Mouse (Mus musculus): ENCODE data around the gene Gdf9. TPM values are rescaled to one million over a fixed set of nuclear protein-coding genes. Genes with fewer than 3 reads are reported as not detected.

Gene Gdf9
- polyA plus RNA-seq, 1 experiment, result 4.3 TPM

- TF ChIP-seq CTCF (IDR thresholded peaks at IDR 0.05; ENCODE audit: borderline replicate concordance, extremely low read depth, insufficient read depth, insufficient read length), result no peak
- no peak for TF ChIP-seq POLR2A (IDR thresholded peaks at IDR 0.05; ENCODE audit: borderline replicate concordance, extremely low read depth, insufficient read depth, insufficient read length, poor library complexity, severe bottlenecking)
- DNase-seq (ENCODE audit: low read depth), result peak; percentile 51
Observed at GRCm38 (mm10) chr11:53463551-53464424, 33.0 kb downstream of the Gdf9 start.

GRCm38 (mm10) chr11:53466231-53466971 is 35.6 kb downstream of the Gdf9 start:
- TF ChIP-seq POLR2A (IDR thresholded peaks at IDR 0.05; ENCODE audit: borderline replicate concordance, extremely low read depth, insufficient read depth, insufficient read length, poor library complexity, severe bottlenecking) (no peak), CTCF (IDR thresholded peaks at IDR 0.05; ENCODE audit: borderline replicate concordance, extremely low read depth, insufficient read depth, insufficient read length) (peak; percentile 89)

GRCm38 (mm10) chr11:53469294-53469967 is 38.6 kb downstream of the Gdf9 start:
- TF ChIP-seq POLR2A (IDR thresholded peaks at IDR 0.05; ENCODE audit: borderline replicate concordance, extremely low read depth, insufficient read depth, insufficient read length, poor library complexity, severe bottlenecking), result no peak
- no peak for TF ChIP-seq CTCF (IDR thresholded peaks at IDR 0.05; ENCODE audit: borderline replicate concordance, extremely low read depth, insufficient read depth, insufficient read length)
- DNase-seq (ENCODE audit: low read depth), result peak; percentile 40

More at GRCm38 (mm10) chr11:53466231-53466971, 35.6 kb downstream of the Gdf9 start:
- peak; percentile 87 for DNase-seq (ENCODE audit: low read depth)

- DNase-seq (ENCODE audit: low read depth), result peak; percentile 96
- TF ChIP-seq CTCF (IDR thresholded peaks at IDR 0.05; ENCODE audit: borderline replicate concordance, extremely low read depth, insufficient read depth, insufficient read length), result peak; percentile 98
- no peak for TF ChIP-seq POLR2A (IDR thresholded peaks at IDR 0.05; ENCODE audit: borderline replicate concordance, extremely low read depth, insufficient read depth, insufficient read length, poor library complexity, severe bottlenecking)
Observed at GRCm38 (mm10) chr11:53469968-53470695, 39.3 kb downstream of the Gdf9 start, which contains the start of gene Gm9837. Gene Gm9837 (minus strand): TSS chr11:53470479.

- TF ChIP-seq POLR2A (IDR thresholded peaks at IDR 0.05; ENCODE audit: borderline replicate concordance, extremely low read depth, insufficient read depth, insufficient read length, poor library complexity, severe bottlenecking), result no peak
- TF ChIP-seq CTCF (IDR thresholded peaks at IDR 0.05; ENCODE audit: borderline replicate concordance, extremely low read depth, insufficient read depth, insufficient read length), result peak; percentile 14; the same call in 1 of the 2 replicates
- DNase-seq (ENCODE audit: low read depth), result peak; percentile 18
Observed at GRCm38 (mm10) chr11:53472709-53473108, 41.9 kb downstream of the Gdf9 start.

GRCm38 (mm10) chr11:53475620-53476019 is 44.8 kb downstream of the Gdf9 start:
- peak; percentile 79 for DNase-seq (ENCODE audit: low read depth)
- TF ChIP-seq CTCF (IDR thresholded peaks at IDR 0.05; ENCODE audit: borderline replicate concordance, extremely low read depth, insufficient read depth, insufficient read length) (no peak), POLR2A (IDR thresholded peaks at IDR 0.05; ENCODE audit: borderline replicate concordance, extremely low read depth, insufficient read depth, insufficient read length, poor library complexity, severe bottlenecking) (no peak)

GRCm38 (mm10) chr11:53477833-53478232 is 47.0 kb downstream of the Gdf9 start:
- no peak for DNase-seq (ENCODE audit: low read depth)

GRCm38 (mm10) chr11:53478383-53479170 is 47.8 kb downstream of the Gdf9 start:
- peak; percentile 39 for DNase-seq (ENCODE audit: low read depth)
- TF ChIP-seq CTCF (IDR thresholded peaks at IDR 0.05; ENCODE audit: borderline replicate concordance, extremely low read depth, insufficient read depth, insufficient read length), result no peak
- TF ChIP-seq POLR2A (IDR thresholded peaks at IDR 0.05; ENCODE audit: borderline replicate concordance, extremely low read depth, insufficient read depth, insufficient read length, poor library complexity, severe bottlenecking), result no peak

More at GRCm38 (mm10) chr11:53477833-53478232, 47.0 kb downstream of the Gdf9 start:
- TF ChIP-seq CTCF (IDR thresholded peaks at IDR 0.05; ENCODE audit: borderline replicate concordance, extremely low read depth, insufficient read depth, insufficient read length) (no peak), POLR2A (IDR thresholded peaks at IDR 0.05; ENCODE audit: borderline replicate concordance, extremely low read depth, insufficient read depth, insufficient read length, poor library complexity, severe bottlenecking) (no peak)

- TF ChIP-seq CTCF (IDR thresholded peaks at IDR 0.05; ENCODE audit: borderline replicate concordance, extremely low read depth, insufficient read depth, insufficient read length), result no peak
- no peak for TF ChIP-seq POLR2A (IDR thresholded peaks at IDR 0.05; ENCODE audit: borderline replicate concordance, extremely low read depth, insufficient read depth, insufficient read length, poor library complexity, severe bottlenecking)
- DNase-seq (ENCODE audit: low read depth), result peak; percentile 35
Observed at GRCm38 (mm10) chr11:53479171-53479782, 48.5 kb downstream of the Gdf9 start.

Measured in brain, embryonic 14.5 days (tissue).